Mouse (Mus musculus) hindbrain, embryonic 16.5 days (tissue): ENCODE results near the gene Hspa2. TPM values are rescaled to one million over a fixed set of nuclear protein-coding genes. Genes with fewer than 3 reads are reported as not detected.

Experiments used
- ATAC-seq: fragments of 200-750 bp; cut with Nextera tagmentation; 2 replicates; pipeline ENCODE4 v1.8.0; 2017; ENCODE audit warnings: moderate TSS enrichment, moderate library complexity
- H3K27ac ChIP-seq: fragments of 300-500 bp; sonication (generic); 2 replicates; pipeline ENCODE4 v1.5.1; 2014; ENCODE audit warnings: low read depth, mild to moderate bottlenecking, control low read depth, low read length, moderate library complexity
- H3K27me3 ChIP-seq: fragments of 300-500 bp; sonication (generic); replicated peaks from 2 replicates; pipeline ENCODE4 v1.6.1; 2014; ENCODE audit warnings: low read length; ENCODE audit not compliant: control insufficient read depth, insufficient read depth
- H3K36me3 ChIP-seq: fragments of 300-500 bp; sonication (generic); 2 replicates; pipeline ENCODE4 v1.6.1; 2014; ENCODE audit warnings: mild to moderate bottlenecking, low read length, moderate library complexity, mixed read lengths; ENCODE audit not compliant: control insufficient read depth, insufficient read depth
- H3K4me1 ChIP-seq: fragments of 300-500 bp; sonication (generic); 2 replicates; pipeline ENCODE4 v1.6.1; 2014; ENCODE audit warnings: low read depth, low read length; ENCODE audit not compliant: control insufficient read depth, insufficient read depth
- H3K4me2 ChIP-seq: fragments of 300-500 bp; sonication (generic); 2 replicates; pipeline ENCODE4 v1.6.1; 2014; ENCODE audit warnings: mild to moderate bottlenecking, low read length, control low read depth, moderate library complexity
- H3K4me3 ChIP-seq: fragments of 300-500 bp; sonication (generic); 2 replicates; pipeline ENCODE4 v1.5.1; 2014; ENCODE audit warnings: mild to moderate bottlenecking, low read length, control low read depth, moderate library complexity
- H3K9ac ChIP-seq: fragments of 300-500 bp; sonication (generic); 2 replicates; pipeline ENCODE4 v1.6.1; 2014; ENCODE audit warnings: low read depth, mild to moderate bottlenecking, control low read depth, low read length, moderate library complexity
- H3K9me3 ChIP-seq: fragments of 300-500 bp; sonication (generic); 2 replicates; pipeline ENCODE4 v1.6.1; 2014; ENCODE audit warnings: mild to moderate bottlenecking, low read length, moderate library complexity; ENCODE audit not compliant: control insufficient read depth
- WGBS: fragments of 180-500 bp; shearing (Covaris S2); extraction: QIAGEN DNeasy Blood & Tissue Kit; methylation state at CpG from one replicate; pipeline ENCODE4 v1.1.7; 2014; 5-methylcytosine and 5-hydroxymethylcytosine counted together
- polyA plus RNA-seq: library from polyadenylated mRNA; unstranded; fragments of >200 nt; fragmentation: Nextera tagmentation; extraction: Ambion mirVana; gene quantifications from 2 replicates; pipeline ENCODE4 v1.2.1, GENCODE M21; 2015

Hspa2 gene
- polyA plus RNA-seq: 9.5 and 10.2 TPM in 2 replicates

DNA sequence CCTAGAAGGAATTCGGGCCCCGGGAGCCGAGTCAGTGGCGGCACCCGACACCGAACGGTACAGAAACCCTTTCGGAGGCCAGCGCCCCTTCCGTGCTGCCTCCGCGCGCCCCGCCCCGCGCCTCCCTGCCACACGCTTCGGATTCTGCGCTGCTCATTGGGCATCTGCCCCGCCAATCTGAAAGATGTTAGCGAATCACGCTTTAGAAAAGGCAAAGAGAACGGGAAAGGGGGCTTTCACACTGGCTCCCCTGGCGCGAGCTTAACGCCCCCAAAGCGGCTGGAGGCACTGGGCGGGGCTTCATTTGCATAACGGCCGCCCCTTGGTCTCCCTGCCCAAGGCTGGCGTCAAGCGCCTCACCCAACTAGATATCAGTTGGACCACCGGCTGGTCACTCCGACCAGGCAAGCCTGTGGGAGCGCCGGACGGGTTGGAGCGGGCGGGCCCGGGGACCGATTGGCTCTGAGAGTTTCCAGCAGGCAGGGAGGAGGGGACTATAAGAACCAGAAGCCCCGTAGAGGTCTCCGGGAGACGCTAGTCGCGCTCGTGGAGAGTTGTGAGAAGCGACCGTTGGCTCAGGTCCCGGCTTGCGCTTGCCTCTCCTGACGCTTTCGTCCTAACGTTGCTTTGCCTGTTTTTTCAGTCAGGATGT lies at the start of gene Hspa2:
Gene Hspa2, plus strand, starts transcription at position 291 of the 652 bp plus-strand sequence.
- H3K27ac ChIP-seq: peak within 1 kb of the TSS; percentile 93
- peak; percentile 98 for ATAC-seq
- H3K9ac ChIP-seq: peak within 1 kb of the TSS; percentile 83
- H3K4me2 ChIP-seq: peak within 1 kb of the TSS; percentile 93
- H3K4me1 ChIP-seq: peaks cover 20% of the 10 kb centered on the region
- peak within 1 kb of the TSS; percentile 80 for H3K4me3 ChIP-seq
- under 1% methylated on average over 54 of the region's 54 CpGs for WGBS
- no peaks in the 10 kb centered on the region for H3K9me3 ChIP-seq
- no peaks in the 10 kb centered on the region for H3K36me3 ChIP-seq
- peaks cover 21% of the 10 kb centered on the region for H3K27me3 ChIP-seq

DNA sequence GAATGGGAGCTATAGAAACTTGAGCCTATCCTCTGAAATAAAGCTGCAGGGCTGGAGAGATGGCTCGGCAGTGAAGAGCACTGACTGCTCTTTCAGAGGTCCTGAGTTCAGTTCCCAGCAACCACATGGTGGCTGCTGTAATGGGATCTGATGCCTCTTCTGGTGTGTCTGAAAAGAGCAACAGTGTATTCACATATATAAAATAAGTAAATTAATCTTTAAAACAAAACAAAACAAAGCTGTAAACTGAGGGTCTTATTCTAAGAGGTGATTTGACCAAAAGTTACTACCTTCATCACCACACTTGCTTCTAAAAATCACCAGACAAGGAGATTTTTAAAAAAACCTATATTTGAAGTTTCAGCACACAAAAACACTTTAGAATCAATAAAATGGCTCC lies 43.1 kb upstream of the Hspa2 start:
- H3K4me1 ChIP-seq: peaks cover 3% of the 10 kb centered on the region; the same call in 1 of the 2 replicates
- WGBS: 45% methylated on average over 1 of the region's 1 CpGs
- no peak overlapping the region for H3K4me3 ChIP-seq

DNA sequence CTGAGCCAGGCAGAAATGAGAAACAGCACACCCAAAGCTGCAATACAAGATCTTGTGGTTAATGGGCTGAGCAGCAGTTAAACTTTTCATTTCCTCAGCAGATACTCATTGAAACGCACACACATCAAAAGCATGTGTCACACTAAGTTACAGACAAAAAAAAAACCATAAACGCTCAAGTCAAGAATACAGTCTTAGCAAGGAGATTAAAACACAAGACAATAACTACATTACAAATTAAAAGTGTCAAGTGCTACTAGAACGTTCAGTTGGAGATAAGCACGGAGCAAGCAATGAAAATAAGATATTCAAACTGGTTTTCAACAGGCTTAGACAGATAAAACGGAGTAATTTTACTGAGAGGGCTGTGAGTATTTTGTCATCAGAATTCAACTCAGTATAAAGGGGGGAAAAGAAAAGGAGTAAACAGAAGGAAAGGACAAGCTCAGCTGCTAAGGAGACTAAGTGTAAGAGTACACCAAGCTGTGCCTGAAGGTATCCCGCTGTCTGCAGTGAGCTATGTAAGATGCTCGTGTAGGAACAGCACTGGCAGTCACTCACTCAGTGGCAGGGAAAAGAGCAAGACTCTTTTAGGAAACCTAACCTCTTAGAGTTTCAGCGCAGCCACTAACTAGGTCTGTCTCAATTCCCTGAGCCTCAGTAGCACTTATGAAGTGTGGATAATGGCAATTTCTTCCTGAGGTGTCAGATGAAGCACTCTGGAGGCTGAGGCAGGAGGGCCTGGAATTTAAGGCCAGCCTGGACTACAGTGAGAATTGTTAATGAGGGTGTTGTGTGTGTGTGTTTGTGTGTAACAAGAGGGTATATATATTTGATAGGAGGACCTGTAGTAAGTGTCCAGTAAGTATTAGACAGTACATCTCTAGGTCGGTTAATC lies 42.3 kb upstream of the Hspa2 start:
- Histone ChIP-seq H3K27me3 (no peaks in the 10 kb centered on the region), H3K4me3 (no peak overlapping the region), H3K9ac (no peak overlapping the region), H3K4me1 (peaks cover 3% of the 10 kb centered on the region; the same call in 1 of the 2 replicates), H3K36me3 (no peaks in the 10 kb centered on the region), H3K4me2 (no peak overlapping the region), H3K9me3 (no peaks in the 10 kb centered on the region), H3K27ac (no peak overlapping the region)
- 72% methylated on average over 9 of the region's 9 CpGs for WGBS
- no peak for ATAC-seq

More for the DNA sequence above, 43.1 kb upstream of the Hspa2 start:
- Histone ChIP-seq H3K9ac (no peak overlapping the region), H3K9me3 (no peaks in the 10 kb centered on the region), H3K36me3 (no peaks in the 10 kb centered on the region), H3K27me3 (no peaks in the 10 kb centered on the region), H3K27ac (no peak overlapping the region), H3K4me2 (no peak overlapping the region)
- no peak for ATAC-seq

DNA sequence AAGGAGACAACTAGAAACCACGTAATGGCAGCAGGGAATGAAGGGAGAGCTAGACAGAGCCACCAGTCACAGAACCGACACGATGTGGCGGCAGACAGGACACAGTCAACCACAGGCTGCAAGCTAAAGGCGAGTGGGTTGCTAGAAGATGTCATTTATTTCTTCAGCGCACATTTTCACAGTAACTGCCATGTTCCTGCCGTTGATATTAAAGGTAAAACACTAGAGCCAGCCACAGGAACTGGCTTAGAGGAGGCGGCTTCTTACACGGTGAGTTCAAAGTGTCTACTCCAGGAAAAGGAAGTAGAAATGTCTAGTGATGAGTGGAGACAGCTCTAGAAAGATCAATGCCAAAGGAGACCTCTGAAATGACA lies 41.7 kb upstream of the Hspa2 start:
- WGBS: 88% methylated on average over 9 of the region's 9 CpGs
- no peak overlapping the region for H3K4me2 ChIP-seq
- H3K27me3 ChIP-seq: no peaks in the 10 kb centered on the region
- no peak for ATAC-seq
- no peaks in the 10 kb centered on the region for H3K36me3 ChIP-seq
- peaks cover 8% of the 10 kb centered on the region for H3K4me1 ChIP-seq
- no peaks in the 10 kb centered on the region for H3K9me3 ChIP-seq
- no peak overlapping the region for H3K9ac ChIP-seq
- no peak overlapping the region for H3K4me3 ChIP-seq
- no peak overlapping the region for H3K27ac ChIP-seq

DNA sequence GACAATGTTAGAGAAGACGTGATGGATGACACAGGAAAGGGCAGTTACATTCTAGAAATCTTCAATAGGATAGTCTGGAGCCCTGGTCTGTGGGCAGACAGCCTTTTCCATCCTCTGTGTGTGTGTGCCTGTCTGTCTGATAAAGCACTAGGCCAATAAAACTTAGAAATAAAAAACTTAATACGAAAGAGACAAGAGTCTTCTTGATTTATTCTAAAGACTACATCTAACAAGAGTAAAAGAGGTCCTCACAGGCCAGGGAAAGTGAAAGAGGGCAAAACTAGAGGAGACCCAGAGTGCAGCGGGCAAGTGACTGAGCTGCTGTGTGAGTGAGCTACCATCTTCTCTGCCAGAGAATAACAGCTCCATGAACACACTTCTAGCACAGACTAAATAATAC lies 37.7 kb upstream of the Hspa2 start:
- no peak overlapping the region for H3K9ac ChIP-seq
- ATAC-seq: no peak

DNA sequence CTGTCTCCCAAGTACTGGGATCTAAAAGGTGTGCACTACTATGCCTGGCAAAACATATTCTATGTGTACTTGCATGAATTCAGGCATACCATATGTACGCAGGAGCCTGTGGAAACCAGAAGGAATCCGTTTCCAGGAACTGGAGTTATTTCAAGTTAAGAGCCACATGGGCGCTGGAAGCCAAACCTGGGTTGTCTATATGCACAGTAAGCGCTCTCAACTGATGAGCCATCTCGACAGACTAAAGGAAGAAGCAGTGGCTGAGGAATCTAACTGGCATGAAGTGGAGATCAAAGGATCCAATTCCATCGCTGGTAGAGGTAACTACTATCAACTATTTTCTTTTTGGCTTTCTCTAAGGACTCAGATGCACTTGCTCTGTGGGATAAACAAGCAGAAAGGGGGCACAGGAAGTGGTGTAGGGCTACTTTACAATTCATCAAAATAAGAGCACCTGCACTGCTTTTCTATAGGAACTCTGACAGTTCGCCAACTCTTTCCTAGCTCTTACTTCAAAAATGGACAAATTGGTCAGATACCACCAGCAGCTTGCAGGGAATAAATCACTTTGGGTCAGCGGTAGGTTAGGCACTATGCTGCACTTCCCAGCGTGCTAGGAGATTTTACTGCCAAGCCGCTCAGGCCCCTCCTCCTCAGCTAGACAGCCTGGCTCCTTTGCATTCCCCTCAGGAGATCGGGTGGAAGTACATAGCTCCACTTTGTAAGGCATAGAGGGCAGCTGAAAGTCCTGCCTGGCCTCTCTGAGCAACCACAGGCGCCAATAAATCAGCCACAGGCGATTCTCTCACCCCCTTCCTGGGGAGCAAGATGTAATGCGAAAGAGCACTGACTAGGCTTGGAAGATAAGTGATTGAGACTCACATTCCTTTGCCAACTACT lies 36.6 kb upstream of the Hspa2 start:
- H3K9me3 ChIP-seq: no peaks in the 10 kb centered on the region
- 0 out of 2 replicates have a peak overlapping the region, but pooled peaks have one; percentile 100 for H3K9ac ChIP-seq
- peaks cover 27% of the 10 kb centered on the region for H3K4me1 ChIP-seq
- no peaks in the 10 kb centered on the region for H3K27me3 ChIP-seq
- 24% methylated on average over 14 of the region's 14 CpGs for WGBS
- no peaks in the 10 kb centered on the region for H3K36me3 ChIP-seq
- peak overlapping the region; percentile 5; the same call in 1 of the 2 replicates for H3K4me3 ChIP-seq
- no peak for ATAC-seq
- H3K27ac ChIP-seq: 0 out of 2 replicates have a peak overlapping the region, but pooled peaks have one; percentile 34
- H3K4me2 ChIP-seq: peak overlapping the region; percentile 88

More for the DNA sequence above, 37.7 kb upstream of the Hspa2 start:
- no peak overlapping the region for H3K27ac ChIP-seq
- H3K4me2 ChIP-seq: no peak overlapping the region
- peaks cover 21% of the 10 kb centered on the region for H3K4me1 ChIP-seq
- H3K27me3 ChIP-seq: no peaks in the 10 kb centered on the region
- no peaks in the 10 kb centered on the region for H3K36me3 ChIP-seq
- 84% methylated on average over 3 of the region's 3 CpGs for WGBS
- H3K9me3 ChIP-seq: no peaks in the 10 kb centered on the region
- no peak overlapping the region for H3K4me3 ChIP-seq

DNA sequence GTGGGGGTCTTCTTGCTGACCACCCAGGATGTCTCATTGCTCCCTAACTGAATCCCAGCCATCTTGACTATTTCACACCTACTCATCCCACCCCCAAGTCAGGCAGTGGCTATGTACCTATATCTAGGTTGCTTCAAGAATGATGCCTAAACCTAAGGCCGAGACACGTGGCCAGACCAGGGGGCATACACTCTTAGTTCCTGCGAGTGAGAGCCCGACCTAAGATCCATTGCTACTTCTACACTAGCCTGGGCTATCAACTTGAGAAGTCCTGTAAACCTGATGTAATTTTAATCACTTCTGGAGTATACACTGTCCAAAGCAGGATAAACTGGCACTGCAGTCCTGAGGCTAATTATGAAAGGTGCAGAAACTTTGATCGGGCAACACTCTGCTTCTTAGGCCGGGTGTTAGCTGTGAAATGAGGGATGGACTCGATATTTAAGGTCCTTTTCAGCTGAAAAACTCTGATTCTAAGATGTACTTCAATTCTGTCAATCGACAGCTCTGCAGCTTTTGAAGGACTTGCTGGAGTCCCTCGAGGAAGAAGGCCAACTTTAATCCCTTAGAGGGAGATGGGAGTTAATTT lies 35.7 kb upstream of the Hspa2 start:
- Histone ChIP-seq H3K9me3 (no peaks in the 10 kb centered on the region), H3K4me3 (peak overlapping the region; percentile 97), H3K27ac (peak overlapping the region; percentile 99), H3K4me1 (peaks cover 27% of the 10 kb centered on the region), H3K4me2 (peak overlapping the region; percentile 88), H3K27me3 (no peaks in the 10 kb centered on the region), H3K9ac (peak overlapping the region; percentile 100), H3K36me3 (no peaks in the 10 kb centered on the region)
- no peak for ATAC-seq
- WGBS: 8% methylated on average over 9 of the region's 9 CpGs

DNA sequence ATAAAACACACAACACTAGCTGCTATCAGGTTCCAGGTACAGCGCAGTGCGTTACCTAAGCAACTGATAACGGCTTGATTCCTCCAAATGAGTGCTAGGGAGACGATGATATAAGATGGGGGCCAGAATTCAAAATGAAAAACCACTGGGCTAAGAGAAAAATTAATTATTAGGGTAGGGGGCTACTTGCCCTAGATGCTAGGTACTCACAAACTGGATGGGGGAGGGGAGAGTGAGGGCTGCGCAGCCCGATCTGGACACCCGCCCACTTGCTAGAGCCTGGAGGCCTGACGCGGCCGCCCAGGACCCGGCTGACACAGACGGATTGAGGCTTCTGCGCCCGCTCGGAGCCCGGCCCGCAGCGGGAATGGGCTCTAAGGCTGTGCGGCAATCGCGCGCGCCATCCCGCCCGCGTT lies 35.2 kb upstream of the Hspa2 start:
- Histone ChIP-seq H3K4me3 (peak overlapping the region; percentile 97), H3K4me1 (peaks cover 27% of the 10 kb centered on the region), H3K9me3 (no peaks in the 10 kb centered on the region), H3K4me2 (peak overlapping the region; percentile 88), H3K27me3 (no peaks in the 10 kb centered on the region), H3K9ac (peak overlapping the region; percentile 100), H3K36me3 (no peaks in the 10 kb centered on the region), H3K27ac (peak overlapping the region; percentile 99)
- peak; percentile 48 for ATAC-seq
- under 1% methylated on average over 24 of the region's 26 CpGs for WGBS
